Mouse (Mus musculus) cortical plate, adult 2 months (tissue): ENCODE measurements at regions not wholly inside any gene's neighbourhood (a gene's known extent, or its start where the extent isn't known, plus 50 kb on each side); places are given as distances from the start of the nearest gene placed in this dataset.
"Not testable (repeated sequence)": the region's sequence is repeated elsewhere in the genome, so short reads cannot be mapped to it uniquely, and the experiment has no call there.

Source experiments
- CTCF ChIP-seq: fragments of 200-500 bp; IDR thresholded peaks from 2 replicates; pipeline ENCODE4 v1.5.1; 2011; ENCODE audit warnings: mild to moderate bottlenecking, control low read depth, low read length; ENCODE audit not compliant: insufficient read depth; ENCODE audit errors: extremely low read depth
- POLR2A ChIP-seq: fragments of 200-500 bp; IDR thresholded peaks from 2 replicates; pipeline ENCODE4 v1.6.1; 2011; ENCODE audit warnings: mild to moderate bottlenecking, low read length, control low read depth; ENCODE audit not compliant: insufficient read depth; ENCODE audit errors: extremely low read depth

DNA sequence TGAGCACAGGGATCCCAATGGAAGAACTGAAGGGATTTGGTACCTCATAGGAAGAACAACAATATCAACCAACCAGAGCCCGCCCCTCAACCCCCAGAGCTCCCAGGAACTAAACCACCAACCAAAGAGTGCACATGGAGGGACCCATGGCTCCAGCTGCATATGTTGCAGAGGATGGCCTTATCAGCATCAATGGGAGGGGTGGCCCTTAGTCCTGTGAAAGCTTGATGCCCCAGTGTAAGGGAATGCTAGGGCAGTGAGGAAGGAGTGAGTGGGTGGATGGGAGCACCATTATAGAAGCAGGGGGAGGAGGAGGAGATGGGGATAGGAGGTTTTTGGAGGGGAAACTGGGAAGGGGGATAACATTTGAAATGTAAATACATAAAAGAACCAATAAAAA, 94.5 kb upstream of the Immp2l start:
- TF ChIP-seq POLR2A, CTCF: not testable (repeated sequence)
